Mouse (Mus musculus): Measurements from ENCODE around the gene Bdkrb2. TPM values are rescaled to one million over a fixed set of nuclear protein-coding genes. Genes with fewer than 3 reads are reported as not detected.
A peak's percentile ranks its signal among the peaks of the same experiment; 100 is the strongest.

Bdkrb2 gene
- polyA plus RNA-seq, 2 experiments, result 1.2 to 2.2 TPM

- peak overlapping the region; percentile 28 for H3K4me3 ChIP-seq (replicated peaks; ENCODE audit: low read length)
- H3K27ac ChIP-seq (replicated peaks; ENCODE audit: low read depth, low read length), result no peak overlapping the region
Observed at GRCm38 (mm10) chr12:105562056-105562820, 788 bp upstream of the Bdkrb2 start.

GRCm38 (mm10) chr12:105563726-105564275, 775 bp downstream of the Bdkrb2 start:
- Histone ChIP-seq H3K4me1 (ENCODE audit: control insufficient read depth, insufficient read depth, low read length) (peaks cover 22% of the 10 kb centered on the region), H3K9me3 (ENCODE audit: control insufficient read depth, low read length) (no peaks in the 10 kb centered on the region), H3K4me2 (replicated peaks; ENCODE audit: low read depth, low read length, severe bottlenecking) (peak overlapping the region; percentile 52), H3K4me3 (replicated peaks; ENCODE audit: low read length) (peak overlapping the region; percentile 28), H3K27ac (replicated peaks; ENCODE audit: low read depth, low read length) (no peak overlapping the region), H3K9ac (ENCODE audit: low read depth, low read length, severe bottlenecking) (peak overlapping the region; percentile 41; the same call in 1 of the 2 replicates), H3K36me3 (ENCODE audit: control insufficient read depth, insufficient read depth, low read length) (no peaks in the 10 kb centered on the region), H3K27me3 (ENCODE audit: control insufficient read depth, insufficient read depth, low read length) (peaks cover 22% of the 10 kb centered on the region)
- ATAC-seq (ENCODE audit: low FRiP score, low read depth) (0 out of 2 replicates have a peak, but pooled peaks have one; percentile 3), DNase-seq (ENCODE audit: low spot score) (no peak)
- 7% methylated on average over 25 of the region's 25 CpGs for WGBS
- TF ChIP-seq POLR2A (IDR thresholded peaks at IDR 0.05; ENCODE audit: borderline replicate concordance, extremely low read depth, insufficient read depth, insufficient read length), result no peak

More at GRCm38 (mm10) chr12:105562056-105562820, 788 bp upstream of the Bdkrb2 start:
- Histone ChIP-seq H3K4me2 (replicated peaks; ENCODE audit: low read depth, low read length, severe bottlenecking) (peak overlapping the region; percentile 52), H3K9me3 (ENCODE audit: control insufficient read depth, low read length) (no peaks in the 10 kb centered on the region), H3K36me3 (ENCODE audit: control insufficient read depth, insufficient read depth, low read length) (no peaks in the 10 kb centered on the region), H3K9ac (ENCODE audit: low read depth, low read length, severe bottlenecking) (no peak overlapping the region), H3K4me1 (ENCODE audit: control insufficient read depth, insufficient read depth, low read length) (peaks cover 22% of the 10 kb centered on the region), H3K27me3 (ENCODE audit: control insufficient read depth, insufficient read depth, low read length) (peaks cover 22% of the 10 kb centered on the region)
- 33% methylated on average over 8 of the region's 8 CpGs for WGBS
- TF ChIP-seq POLR2A (IDR thresholded peaks at IDR 0.05; ENCODE audit: borderline replicate concordance, extremely low read depth, insufficient read depth, insufficient read length), result no peak
- DNase-seq (ENCODE audit: low spot score) (no peak), ATAC-seq (ENCODE audit: low FRiP score, low read depth) (no peak)

- no peak overlapping the region for H3K4me3 ChIP-seq (replicated peaks; ENCODE audit: low read length)
- ATAC-seq (ENCODE audit: low FRiP score, low read depth) (no peak), DNase-seq (ENCODE audit: low spot score) (no peak)
- peaks cover 22% of the 10 kb centered on the region for H3K4me1 ChIP-seq (ENCODE audit: control insufficient read depth, insufficient read depth, low read length)
- H3K9me3 ChIP-seq (ENCODE audit: control insufficient read depth, low read length), result no peaks in the 10 kb centered on the region
- WGBS, result 67% methylated on average over 5 of the region's 5 CpGs
- no peak overlapping the region for H3K4me2 ChIP-seq (replicated peaks; ENCODE audit: low read depth, low read length, severe bottlenecking)
- H3K27me3 ChIP-seq (ENCODE audit: control insufficient read depth, insufficient read depth, low read length), result peaks cover 22% of the 10 kb centered on the region
- no peak for TF ChIP-seq POLR2A (IDR thresholded peaks at IDR 0.05; ENCODE audit: borderline replicate concordance, extremely low read depth, insufficient read depth, insufficient read length)
- H3K36me3 ChIP-seq (ENCODE audit: control insufficient read depth, insufficient read depth, low read length), result no peaks in the 10 kb centered on the region
- H3K9ac ChIP-seq (ENCODE audit: low read depth, low read length, severe bottlenecking), result no peak overlapping the region
- no peak overlapping the region for H3K27ac ChIP-seq (replicated peaks; ENCODE audit: low read depth, low read length)
Observed at GRCm38 (mm10) chr12:105565221-105565620, 2.2 kb downstream of the Bdkrb2 start.

- no peak for DNase-seq (ENCODE audit: low spot score)
- ATAC-seq (ENCODE audit: low FRiP score, low read depth), result no peak
- H3K9me3 ChIP-seq (ENCODE audit: control insufficient read depth, low read length), result no peaks in the 10 kb centered on the region
- 63% methylated on average over 3 of the region's 3 CpGs for WGBS
- no peaks in the 10 kb centered on the region; the same call in 1 of the 2 replicates for H3K4me1 ChIP-seq (ENCODE audit: control insufficient read depth, insufficient read depth, low read length)
- no peak overlapping the region for H3K27ac ChIP-seq (replicated peaks; ENCODE audit: low read depth, low read length)
- H3K27me3 ChIP-seq (ENCODE audit: control insufficient read depth, insufficient read depth, low read length), result no peaks in the 10 kb centered on the region
- H3K36me3 ChIP-seq (ENCODE audit: control insufficient read depth, insufficient read depth, low read length), result no peaks in the 10 kb centered on the region
- no peak for TF ChIP-seq POLR2A (IDR thresholded peaks at IDR 0.05; ENCODE audit: borderline replicate concordance, extremely low read depth, insufficient read depth, insufficient read length)
- H3K9ac ChIP-seq (ENCODE audit: low read depth, low read length, severe bottlenecking), result no peak overlapping the region
- H3K4me3 ChIP-seq (replicated peaks; ENCODE audit: low read length), result no peak overlapping the region
- no peak overlapping the region for H3K4me2 ChIP-seq (replicated peaks; ENCODE audit: low read depth, low read length, severe bottlenecking)
Observed at GRCm38 (mm10) chr12:105571867-105572266, 8.8 kb downstream of the Bdkrb2 start.

- Histone ChIP-seq H3K27me3 (ENCODE audit: control insufficient read depth, insufficient read depth, low read length) (no peaks in the 10 kb centered on the region), H3K9me3 (ENCODE audit: control insufficient read depth, low read length) (no peaks in the 10 kb centered on the region), H3K27ac (replicated peaks; ENCODE audit: low read depth, low read length) (no peak overlapping the region), H3K9ac (ENCODE audit: low read depth, low read length, severe bottlenecking) (no peak overlapping the region), H3K4me3 (replicated peaks; ENCODE audit: low read length) (no peak overlapping the region), H3K36me3 (ENCODE audit: control insufficient read depth, insufficient read depth, low read length) (no peaks in the 10 kb centered on the region), H3K4me1 (ENCODE audit: control insufficient read depth, insufficient read depth, low read length) (no peaks in the 10 kb centered on the region; the same call in 1 of the 2 replicates), H3K4me2 (replicated peaks; ENCODE audit: low read depth, low read length, severe bottlenecking) (no peak overlapping the region)
- no peak for TF ChIP-seq POLR2A (IDR thresholded peaks at IDR 0.05; ENCODE audit: borderline replicate concordance, extremely low read depth, insufficient read depth, insufficient read length)
- WGBS, result 72% methylated on average over 2 of the region's 2 CpGs
- DNase-seq (ENCODE audit: low spot score) (no peak), ATAC-seq (ENCODE audit: low FRiP score, low read depth) (no peak)
Observed at GRCm38 (mm10) chr12:105572622-105573021, 9.6 kb downstream of the Bdkrb2 start.
